Mouse (Mus musculus) hindbrain, embryonic 10.5 days (tissue): ENCODE measurements at regions not wholly inside any gene's neighbourhood (a gene's known extent, or its start where the extent isn't known, plus 50 kb on each side); places are given as distances from the start of the nearest gene placed in this dataset.

ENCODE experiments used
- DNase-seq: peaks from one replicate; pipeline ENCODE4 v3.0.0-alpha.2; 2017; ENCODE audit warnings: low spot score
- H3K27ac ChIP-seq: fragments of 300-500 bp; sonication (generic); 2 replicates; pipeline ENCODE4 v1.5.1; 2016; ENCODE audit warnings: mild to moderate bottlenecking, moderate library complexity
- H3K27me3 ChIP-seq: fragments of 300-500 bp; sonication (generic); 2 replicates; pipeline ENCODE4 v1.6.1; 2016; ENCODE audit warnings: mild to moderate bottlenecking; ENCODE audit not compliant: poor library complexity, insufficient read depth, severe bottlenecking
- H3K36me3 ChIP-seq: fragments of 300-500 bp; sonication (generic); 2 replicates; pipeline ENCODE4 v1.6.1; 2016; ENCODE audit warnings: mild to moderate bottlenecking, moderate library complexity
- H3K4me1 ChIP-seq: fragments of 300-500 bp; sonication (generic); replicated peaks from 2 replicates; pipeline ENCODE4 v1.6.1; 2016; ENCODE audit warnings: mild to moderate bottlenecking
- H3K4me3 ChIP-seq: fragments of 300-500 bp; sonication (generic); 2 replicates; pipeline ENCODE4 v1.5.1; 2016; ENCODE audit warnings: mild to moderate bottlenecking, moderate library complexity
- H3K9me3 ChIP-seq: fragments of 300-500 bp; sonication (generic); 2 replicates; pipeline ENCODE4 v1.6.1; 2016; ENCODE audit warnings: mild to moderate bottlenecking, moderate library complexity
- WGBS: fragments of 180-500 bp; shearing (Covaris S2); methylation state at CpG from one replicate; pipeline ENCODE4 v1.1.7; 2016; 5-methylcytosine and 5-hydroxymethylcytosine counted together

- WGBS = 75% methylated on average over 9 of the region's 9 CpGs
- H3K4me3 ChIP-seq = no peak overlapping the region
Measured at GRCm38 (mm10) chr17:62299875-62300274, 581.2 kb downstream of the Efna5 start.

DNA sequence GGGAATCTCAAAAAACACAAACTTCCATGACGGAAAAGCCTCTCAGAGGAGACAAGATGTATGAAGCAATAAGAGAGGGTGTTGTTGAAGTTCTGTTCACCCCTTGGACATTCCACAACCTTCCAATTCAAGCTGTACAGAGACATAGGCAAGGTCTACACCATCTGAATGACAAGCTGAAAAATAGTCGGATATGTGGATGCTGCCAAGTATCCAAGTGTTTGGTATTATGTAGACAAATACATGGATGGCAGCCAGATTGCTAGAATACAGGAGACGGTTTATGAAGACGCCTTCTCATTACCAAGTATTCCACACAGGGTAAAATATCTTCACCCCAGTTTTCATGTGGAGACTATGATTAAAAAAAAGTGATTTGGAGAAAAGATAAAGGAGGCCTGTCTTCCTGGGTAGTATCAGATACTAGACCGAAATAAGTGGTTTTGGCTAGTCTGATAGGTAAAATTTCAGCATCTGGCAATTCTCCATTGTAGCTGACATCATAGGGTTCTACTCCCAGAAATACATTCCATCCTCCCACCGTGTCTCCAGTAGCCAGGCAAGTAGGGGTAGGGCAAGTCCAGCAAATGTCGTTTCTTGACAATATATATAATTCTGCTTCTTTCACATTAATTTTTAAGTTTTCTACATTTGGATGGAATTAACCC, 583.6 kb downstream of the Efna5 start:
- no peak for DNase-seq
- Histone ChIP-seq H3K27me3 (no peaks in the 10 kb centered on the region), H3K4me1 (no peaks in the 10 kb centered on the region), H3K9me3 (no peaks in the 10 kb centered on the region), H3K36me3 (no peaks in the 10 kb centered on the region), H3K4me3 (no peak overlapping the region), H3K27ac (no peak overlapping the region)
- WGBS = 92% methylated on average over 7 of the region's 7 CpGs

More at GRCm38 (mm10) chr17:62299875-62300274, 581.2 kb downstream of the Efna5 start:
- Histone ChIP-seq H3K27ac (no peak overlapping the region), H3K9me3 (no peaks in the 10 kb centered on the region), H3K4me1 (no peaks in the 10 kb centered on the region), H3K27me3 (no peaks in the 10 kb centered on the region), H3K36me3 (no peaks in the 10 kb centered on the region)
- DNase-seq = no peak

- Histone ChIP-seq H3K4me3 (no peak overlapping the region), H3K36me3 (no peaks in the 10 kb centered on the region), H3K9me3 (no peaks in the 10 kb centered on the region), H3K27ac (no peak overlapping the region), H3K4me1 (no peaks in the 10 kb centered on the region), H3K27me3 (no peaks in the 10 kb centered on the region)
- DNase-seq = no peak
Measured at GRCm38 (mm10) chr17:62295412-62295811, 585.7 kb downstream of the Efna5 start.

GRCm38 (mm10) chr17:62292703-62293102, 588.4 kb downstream of the Efna5 start:
- DNase-seq = no peak
- Histone ChIP-seq H3K9me3 (no peaks in the 10 kb centered on the region), H3K36me3 (no peaks in the 10 kb centered on the region), H3K4me1 (no peaks in the 10 kb centered on the region), H3K27ac (no peak overlapping the region), H3K4me3 (no peak overlapping the region), H3K27me3 (no peaks in the 10 kb centered on the region)
- WGBS = 82% methylated on average over 5 of the region's 5 CpGs

- Histone ChIP-seq H3K36me3 (no peaks in the 10 kb centered on the region), H3K27ac (no peak overlapping the region), H3K27me3 (no peaks in the 10 kb centered on the region), H3K4me1 (no peaks in the 10 kb centered on the region), H3K4me3 (no peak overlapping the region), H3K9me3 (no peaks in the 10 kb centered on the region)
- DNase-seq = no peak
Measured at GRCm38 (mm10) chr17:62287666-62288065, 593.5 kb downstream of the Efna5 start.

DNA sequence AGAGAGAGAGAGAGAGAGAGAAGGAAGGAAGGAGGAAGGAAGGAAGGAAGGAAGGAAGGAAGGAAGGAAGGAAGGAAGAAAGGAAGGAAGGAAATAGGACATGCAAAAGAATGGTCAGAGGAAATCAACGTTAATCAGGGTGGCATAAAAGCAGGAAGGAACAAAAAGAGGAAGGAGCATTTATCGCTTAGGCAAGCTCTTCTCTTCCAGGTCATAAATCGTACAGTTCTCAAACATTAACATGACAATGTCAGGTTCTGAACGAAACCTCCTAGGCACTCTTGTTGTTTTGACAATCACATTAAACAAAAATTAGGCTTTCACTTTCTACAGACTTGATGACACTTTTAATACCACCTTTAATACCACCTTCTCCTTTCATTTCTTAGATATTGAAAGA, 594.0 kb downstream of the Efna5 start:
- 88% methylated on average over 4 of the region's 4 CpGs for whole genome bisulfite sequencing
- no peak for DNase-seq
- no peak overlapping the region for H3K27ac ChIP-seq
- H3K36me3 ChIP-seq = no peaks in the 10 kb centered on the region
- H3K4me3 ChIP-seq = no peak overlapping the region
- H3K9me3 ChIP-seq = no peaks in the 10 kb centered on the region
- no peaks in the 10 kb centered on the region for H3K4me1 ChIP-seq
- no peaks in the 10 kb centered on the region for H3K27me3 ChIP-seq

DNA sequence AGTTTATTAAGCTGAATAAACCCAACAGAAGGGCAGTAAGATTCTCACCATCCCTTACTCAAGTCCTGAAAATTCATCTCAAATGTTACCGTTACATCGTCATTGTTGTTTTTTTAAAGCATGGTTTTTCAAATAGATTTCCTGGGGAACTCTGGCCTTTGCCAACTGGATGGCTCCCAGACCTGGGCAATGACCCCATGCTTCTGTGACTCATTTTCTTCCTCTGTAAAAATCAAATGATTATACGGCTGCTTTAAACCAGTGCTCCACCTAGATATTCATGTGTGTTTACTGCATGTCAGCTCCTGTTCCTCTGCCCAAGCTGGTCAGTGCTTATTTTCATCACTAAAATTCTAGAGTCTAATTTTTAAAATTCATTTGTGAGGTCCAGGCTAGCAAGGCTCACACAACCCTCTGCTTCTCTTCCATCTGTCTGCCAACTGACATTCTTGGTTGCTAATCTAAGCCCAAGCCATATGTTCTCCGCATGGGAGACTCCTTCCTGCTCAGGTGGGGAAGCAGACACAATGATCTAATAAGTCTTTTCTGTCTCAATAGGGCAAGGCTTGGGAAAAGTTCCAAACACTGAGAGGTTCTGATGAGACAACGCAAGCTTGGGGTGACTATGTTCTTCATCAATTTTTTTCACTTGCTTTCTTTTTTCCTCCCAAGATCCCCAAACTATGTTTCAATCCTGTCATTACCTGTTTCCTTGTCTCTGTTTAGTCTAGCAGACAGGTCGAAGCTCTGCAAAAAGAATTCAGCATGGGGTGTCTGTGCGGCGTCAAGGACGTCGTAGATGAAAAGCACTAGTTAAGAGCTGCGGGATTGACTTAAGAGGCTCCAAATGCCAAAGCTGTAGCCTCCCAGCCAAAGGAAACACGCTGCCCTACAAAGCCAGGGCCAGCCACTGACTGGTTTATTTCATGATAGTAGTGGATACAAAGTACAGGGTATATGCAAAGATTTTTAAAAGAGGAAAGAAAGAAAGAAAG, 594.7 kb downstream of the Efna5 start:
- DNase-seq = no peak
- H3K4me1 ChIP-seq = no peaks in the 10 kb centered on the region
- H3K4me3 ChIP-seq = no peak overlapping the region
- WGBS = 85% methylated on average over 12 of the region's 12 CpGs
- no peaks in the 10 kb centered on the region for H3K36me3 ChIP-seq
- no peaks in the 10 kb centered on the region for H3K9me3 ChIP-seq
- H3K27me3 ChIP-seq = no peaks in the 10 kb centered on the region
- H3K27ac ChIP-seq = no peak overlapping the region

DNA sequence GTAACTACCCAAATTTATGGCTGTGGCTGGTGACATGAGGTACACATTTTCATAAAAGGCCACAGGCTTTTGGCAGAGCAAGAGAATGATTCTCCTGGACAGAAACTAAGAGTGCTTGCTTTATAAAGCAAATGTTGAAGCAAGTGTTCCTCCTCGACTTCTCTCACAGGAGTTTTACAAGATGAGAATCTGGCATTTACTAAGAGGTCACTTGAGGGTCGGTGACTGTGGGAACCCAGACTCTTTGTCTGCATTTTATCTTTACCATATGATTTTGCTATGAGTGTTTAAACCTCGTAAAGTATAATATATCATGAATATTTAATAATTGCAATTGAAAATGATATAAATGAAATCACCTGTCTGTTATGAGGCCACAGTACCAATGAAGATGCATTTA, 600.9 kb downstream of the Efna5 start:
- H3K9me3 ChIP-seq = no peaks in the 10 kb centered on the region
- 64% methylated on average over 3 of the region's 3 CpGs for WGBS

DNA sequence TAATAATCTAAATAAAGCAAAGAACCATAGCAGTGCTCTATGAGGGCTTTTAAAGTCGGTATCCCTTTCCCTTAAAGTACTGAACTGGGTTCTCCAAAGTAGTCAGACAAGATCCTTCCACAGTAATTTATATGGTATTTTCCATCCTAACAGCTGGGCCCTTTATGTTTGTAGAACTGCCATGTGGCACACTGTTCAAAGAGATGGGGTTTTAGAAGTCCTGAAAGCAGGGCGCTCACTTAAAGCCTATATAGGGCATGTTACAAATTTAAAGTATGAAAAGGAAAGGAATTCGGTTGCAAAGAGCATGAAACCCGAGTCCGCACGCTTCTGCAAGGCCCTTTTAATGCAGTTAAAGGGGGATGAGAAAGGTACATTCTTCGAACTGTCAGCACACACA, 609.7 kb downstream of the Efna5 start:
- no peak overlapping the region for H3K27ac ChIP-seq
- H3K9me3 ChIP-seq = no peaks in the 10 kb centered on the region
- no peaks in the 10 kb centered on the region for H3K27me3 ChIP-seq
- no peak for DNase-seq
- 77% methylated on average over 7 of the region's 7 CpGs for WGBS
- no peak overlapping the region for H3K4me3 ChIP-seq
- H3K4me1 ChIP-seq = no peaks in the 10 kb centered on the region
- H3K36me3 ChIP-seq = no peaks in the 10 kb centered on the region

More for the DNA sequence above, 600.9 kb downstream of the Efna5 start:
- Histone ChIP-seq H3K4me1 (no peaks in the 10 kb centered on the region), H3K27ac (no peak overlapping the region), H3K4me3 (no peak overlapping the region), H3K36me3 (no peaks in the 10 kb centered on the region), H3K27me3 (no peaks in the 10 kb centered on the region)
- no peak for DNase-seq

DNA sequence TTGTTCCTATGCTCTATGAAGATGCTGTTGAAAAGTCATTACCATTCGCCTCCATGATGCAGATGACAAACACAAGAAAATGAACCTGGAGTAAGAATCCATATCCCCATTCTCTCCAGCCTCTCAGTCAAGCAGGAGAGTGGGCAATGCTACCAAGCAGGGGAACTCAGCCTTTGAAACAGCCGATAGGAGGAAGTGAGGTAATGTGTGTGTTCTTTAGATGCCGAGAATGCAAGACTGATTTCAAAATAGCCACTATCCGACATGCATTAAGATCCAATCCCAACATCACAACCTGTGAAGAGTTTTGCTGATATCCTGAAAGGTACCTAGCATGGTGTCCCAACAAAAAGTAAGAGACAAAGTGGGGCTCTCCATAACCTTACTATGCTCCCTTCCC, 611.8 kb downstream of the Efna5 start:
- 90% methylated on average over 4 of the region's 4 CpGs for WGBS
- Histone ChIP-seq H3K4me1 (no peaks in the 10 kb centered on the region), H3K4me3 (no peak overlapping the region), H3K27me3 (no peaks in the 10 kb centered on the region), H3K9me3 (no peaks in the 10 kb centered on the region), H3K27ac (no peak overlapping the region), H3K36me3 (no peaks in the 10 kb centered on the region)
- DNase-seq = no peak

DNA sequence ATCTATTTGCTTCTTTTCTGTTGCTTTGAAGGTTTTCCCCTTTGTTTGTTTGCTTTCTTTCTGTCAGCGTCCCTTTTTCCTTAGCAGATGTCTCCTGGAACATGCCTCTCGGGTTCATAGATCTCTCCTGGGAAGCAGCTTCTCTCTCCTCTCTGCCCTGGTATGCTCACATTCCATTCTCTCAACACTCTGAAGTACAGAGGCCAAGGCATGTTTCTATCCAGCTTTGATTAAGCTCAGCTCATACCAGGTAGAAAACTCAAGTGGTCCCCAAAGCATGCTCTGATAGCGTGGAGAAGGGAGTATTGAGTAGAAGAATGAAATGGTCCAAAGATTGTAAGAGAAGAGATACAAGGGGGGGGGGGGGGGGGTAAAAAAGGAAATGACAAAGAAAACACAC, 627.7 kb downstream of the Efna5 start:
- no peaks in the 10 kb centered on the region for H3K36me3 ChIP-seq
- no peak overlapping the region for H3K4me3 ChIP-seq
- 58% methylated on average over 3 of the region's 3 CpGs for WGBS
- no peaks in the 10 kb centered on the region for H3K27me3 ChIP-seq
- H3K4me1 ChIP-seq = no peaks in the 10 kb centered on the region
- H3K9me3 ChIP-seq = no peaks in the 10 kb centered on the region
- no peak for DNase-seq
- no peak overlapping the region for H3K27ac ChIP-seq

- Histone ChIP-seq H3K9me3 (no peaks in the 10 kb centered on the region), H3K4me1 (peaks cover 19% of the 10 kb centered on the region), H3K27ac (no peak overlapping the region), H3K36me3 (no peaks in the 10 kb centered on the region), H3K4me3 (no peak overlapping the region), H3K27me3 (no peaks in the 10 kb centered on the region)
- WGBS = 25% methylated on average over 3 of the region's 3 CpGs
- DNase-seq = no peak
Measured at GRCm38 (mm10) chr17:62248011-62248410, 633.1 kb downstream of the Efna5 start.

DNA sequence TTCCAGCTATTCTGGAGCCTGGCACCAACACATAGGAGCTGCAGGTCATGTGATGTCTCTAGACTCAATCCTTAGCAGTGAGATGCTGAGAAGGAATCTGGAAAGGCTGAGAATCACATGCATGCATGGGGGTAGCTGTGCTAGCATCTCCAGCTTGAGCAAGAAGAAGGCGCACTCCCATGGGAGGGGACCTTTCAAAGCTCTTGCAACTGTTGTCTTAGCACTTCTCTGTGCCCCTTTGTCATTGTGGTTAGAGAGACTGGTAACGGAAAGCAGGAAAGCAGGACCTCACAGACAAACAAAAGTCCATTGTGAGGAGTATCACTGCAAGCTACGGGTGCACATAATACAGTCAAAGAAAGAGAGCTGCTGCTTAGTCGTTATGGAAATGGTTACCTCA, 634.5 kb downstream of the Efna5 start:
- no peak overlapping the region; the same call in 1 of the 2 replicates for H3K27ac ChIP-seq
- H3K4me3 ChIP-seq = no peak overlapping the region
- no peak for DNase-seq
- H3K36me3 ChIP-seq = no peaks in the 10 kb centered on the region
- WGBS = 22% methylated on average over 4 of the region's 4 CpGs
- no peaks in the 10 kb centered on the region for H3K27me3 ChIP-seq
- peaks cover 19% of the 10 kb centered on the region for H3K4me1 ChIP-seq
- no peaks in the 10 kb centered on the region for H3K9me3 ChIP-seq
